Mouse (Mus musculus) ZHBTc4 (cell line): ENCODE results near the gene Gbp2b.
"Not testable (repeated sequence)": the region's sequence is repeated elsewhere in the genome, so short reads cannot be mapped to it uniquely, and the experiment has no call there.

Source experiments
- DNase-seq: peaks from one replicate; pipeline ENCODE4 v3.0.0-alpha.2; 2011; ENCODE audit warnings: low read depth, low spot score

Gene Gbp2b

DNA sequence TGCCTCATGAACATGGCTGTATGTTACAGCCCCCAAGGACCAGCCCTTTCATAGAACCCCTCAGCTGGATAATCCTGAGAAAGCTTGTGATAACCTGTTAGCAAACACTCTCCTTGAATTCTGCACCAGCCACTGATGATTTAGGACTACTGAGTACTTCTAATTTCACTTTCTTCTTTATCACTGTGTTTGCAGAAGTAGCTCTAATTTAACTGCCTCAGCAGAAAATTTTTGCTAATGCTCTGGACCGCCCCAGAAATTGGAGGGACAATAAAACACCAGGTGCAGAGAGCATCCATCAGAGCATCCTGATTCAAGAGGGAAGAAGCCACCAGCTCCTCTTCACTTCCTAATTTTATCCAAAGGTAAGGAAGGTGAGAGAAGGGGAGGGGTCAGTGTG, at the start of gene Gbp2b:
Gene Gbp2b (plus strand): TSS at position 301 of the 400 bp plus-strand sequence.
- DNase-seq, result no peak

DNA sequence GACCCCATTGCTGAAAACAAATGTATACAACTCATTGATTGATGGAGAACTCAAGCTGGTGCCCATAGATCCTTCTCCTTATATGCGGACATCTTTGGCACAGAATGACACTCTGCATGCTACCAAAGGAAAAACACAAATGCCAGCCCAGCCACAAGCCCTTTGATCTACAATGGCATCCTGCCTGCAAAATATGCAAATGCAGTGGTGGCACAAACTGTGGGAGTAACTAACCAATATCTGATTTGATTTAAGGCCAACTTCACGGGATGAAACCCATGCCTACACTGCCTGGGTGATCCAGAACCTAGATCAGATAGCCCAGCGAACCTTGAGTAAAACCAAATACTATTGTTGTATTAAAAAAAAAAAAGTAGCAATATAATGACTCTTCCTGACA, 48.0 kb upstream of the Gbp2b start:
- no peak for DNase-seq

DNA sequence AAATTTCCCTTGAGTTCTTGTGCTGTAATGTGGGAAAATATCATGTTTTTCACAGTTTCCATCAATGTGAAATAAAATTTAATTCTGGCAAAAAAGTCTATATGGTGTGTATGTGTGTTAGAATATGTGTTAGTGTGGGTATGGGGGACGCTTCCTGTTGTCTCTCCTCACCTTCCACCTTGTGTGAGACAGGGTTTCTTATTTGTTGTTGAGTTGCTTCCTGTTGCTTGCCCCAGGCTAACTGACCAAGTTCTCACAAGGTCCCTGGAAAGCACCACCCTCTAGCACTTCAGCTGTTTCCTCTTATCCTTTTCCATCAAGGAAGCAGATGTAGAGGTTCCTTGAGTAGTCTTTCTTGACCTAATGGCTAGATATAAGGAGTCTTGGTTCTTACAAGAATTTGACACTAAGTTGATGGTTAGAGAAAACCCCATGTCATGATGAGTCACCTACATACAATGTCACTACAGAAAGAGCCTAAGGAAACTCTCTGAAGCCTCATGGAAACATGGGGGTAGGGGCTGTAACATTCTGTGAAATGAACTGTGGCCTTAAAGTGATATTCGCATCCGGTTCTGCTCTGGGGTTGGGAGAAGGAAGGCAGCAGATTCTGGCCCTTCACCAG, 44.5 kb upstream of the Gbp2b start:
- DNase-seq, result no peak

DNA sequence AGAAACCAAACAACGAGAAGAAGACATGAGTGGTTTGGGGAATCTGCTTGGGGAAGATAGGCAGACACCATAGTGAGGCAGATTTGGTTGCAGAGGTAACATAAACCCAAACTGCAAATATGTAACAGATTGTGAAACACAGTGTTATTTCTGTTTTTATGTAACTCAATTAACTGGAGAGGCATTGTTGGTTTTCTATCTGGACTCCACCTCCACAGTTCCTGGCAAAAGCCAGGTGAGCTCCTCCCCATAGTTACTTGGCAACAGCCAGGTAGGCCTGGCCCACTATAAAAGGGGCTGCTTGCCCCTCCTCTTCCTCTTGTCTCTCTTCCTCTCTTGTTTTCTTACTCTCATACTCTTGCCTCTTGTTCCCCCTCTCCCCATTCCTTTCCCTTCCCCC, 40.0 kb upstream of the Gbp2b start:
- no peak for DNase-seq

DNA sequence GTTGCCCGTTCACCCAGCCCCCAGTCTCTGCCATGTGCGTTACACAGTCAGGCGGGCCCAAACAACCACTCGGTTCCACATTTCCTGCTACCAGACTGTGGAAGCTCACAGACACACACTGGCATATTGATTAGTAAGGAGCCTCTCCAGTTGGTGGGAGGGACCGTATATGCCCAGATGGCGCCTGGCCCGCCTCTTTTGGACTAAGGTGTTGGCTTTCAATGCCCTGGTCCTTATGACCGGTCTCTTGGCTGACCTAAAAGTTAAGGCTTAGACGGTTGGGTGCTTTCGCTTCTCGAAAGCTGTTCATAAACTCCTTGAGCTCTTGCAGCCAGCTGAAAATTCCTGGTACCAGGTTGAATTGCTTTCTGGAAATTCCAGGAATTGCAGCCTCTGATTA, 39.0 kb upstream of the Gbp2b start:
- peak; percentile 9 for DNase-seq

GRCm38 (mm10) chr3:142559632-142560228, 34.9 kb upstream of the Gbp2b start, which contains the start of gene Gbp3:
TSS of gene Gbp3 (plus strand) at chr3:142560026.
- no peak for DNase-seq

DNA sequence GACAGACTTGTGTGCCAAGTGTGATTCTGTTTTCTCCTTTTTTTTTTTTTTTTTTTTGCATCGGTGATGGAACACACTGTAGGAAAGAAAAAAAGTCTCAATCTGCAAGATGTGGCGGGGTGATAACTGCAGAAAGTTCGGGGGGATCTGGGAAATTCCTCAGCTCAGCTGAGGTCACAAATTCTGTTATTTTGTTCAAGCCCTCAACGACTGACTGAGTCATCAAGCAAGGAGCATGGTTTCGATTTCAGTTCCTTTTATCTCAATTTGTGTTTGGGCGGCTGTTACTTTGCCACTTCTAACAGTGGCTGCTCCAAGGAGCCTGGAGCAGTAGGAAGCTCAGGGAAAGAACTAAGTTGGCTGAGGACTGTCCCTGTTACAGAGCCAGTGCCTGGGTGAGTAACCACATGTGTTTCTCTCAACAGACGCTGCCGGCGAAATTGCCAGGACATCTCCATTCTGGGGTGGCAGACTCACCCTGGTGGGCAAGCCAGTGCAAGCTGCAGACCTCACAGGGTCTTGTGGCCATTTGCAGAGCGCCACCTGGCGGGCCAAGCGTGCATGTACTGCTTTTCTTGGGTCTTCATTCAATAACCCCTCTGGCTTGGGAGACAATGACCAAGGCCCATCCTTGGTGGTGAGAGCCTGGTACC, 34.2 kb upstream of the Gbp2b start:
- DNase-seq, result peak; percentile 89

DNA sequence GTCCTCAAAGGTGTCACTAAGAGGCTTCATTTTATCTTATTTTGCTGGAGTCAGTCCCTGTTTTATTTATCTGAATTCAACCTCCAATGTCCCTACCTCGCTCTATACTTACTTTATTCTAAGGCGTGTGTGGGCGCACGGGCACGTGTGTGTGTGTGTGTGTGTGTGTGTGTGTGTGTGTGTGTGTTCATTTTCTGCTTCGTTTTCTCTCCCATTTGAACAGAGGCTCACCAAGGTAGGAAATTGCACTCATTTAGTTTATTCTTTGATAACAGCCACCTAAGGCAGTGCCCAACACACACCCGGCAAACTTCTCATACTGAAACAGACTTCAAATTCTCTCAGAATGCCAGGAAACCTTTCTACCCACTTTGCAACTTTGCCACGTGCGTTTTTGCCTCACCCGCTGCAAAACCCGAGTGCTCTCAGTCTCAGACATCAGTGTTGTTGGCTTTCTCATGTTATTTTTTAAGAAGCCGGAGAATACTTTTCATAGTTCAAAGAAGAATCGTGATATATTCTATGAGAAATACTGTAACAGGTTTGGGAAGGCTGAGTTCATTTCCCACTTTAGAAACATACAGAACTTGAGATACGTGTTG, 33.5 kb upstream of the Gbp2b start:
- no peak for DNase-seq

DNA sequence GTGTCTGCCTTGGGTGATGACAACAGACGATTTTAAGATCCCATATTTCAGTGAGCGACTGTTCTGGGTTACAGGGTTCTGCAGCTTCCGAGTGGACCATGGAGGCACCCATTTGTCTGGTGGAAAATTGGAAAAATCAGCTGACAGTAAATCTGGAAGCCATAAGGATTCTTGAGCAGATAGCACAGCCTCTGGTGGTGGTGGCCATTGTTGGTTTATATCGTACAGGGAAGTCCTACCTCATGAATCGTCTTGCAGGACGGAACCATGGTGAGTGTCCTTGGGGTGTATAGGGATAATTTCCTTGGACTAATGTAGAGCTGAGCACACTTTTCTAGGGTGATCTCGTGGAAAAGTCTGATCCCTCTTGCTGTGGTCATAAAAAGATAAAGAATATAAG, 33.0 kb upstream of the Gbp2b start:
- no peak for DNase-seq

- not testable (repeated sequence) for DNase-seq
These were observed 27.2 kb upstream of the Gbp2b start for GRCm38 (mm10) chr3:142567490-142567889.

DNA sequence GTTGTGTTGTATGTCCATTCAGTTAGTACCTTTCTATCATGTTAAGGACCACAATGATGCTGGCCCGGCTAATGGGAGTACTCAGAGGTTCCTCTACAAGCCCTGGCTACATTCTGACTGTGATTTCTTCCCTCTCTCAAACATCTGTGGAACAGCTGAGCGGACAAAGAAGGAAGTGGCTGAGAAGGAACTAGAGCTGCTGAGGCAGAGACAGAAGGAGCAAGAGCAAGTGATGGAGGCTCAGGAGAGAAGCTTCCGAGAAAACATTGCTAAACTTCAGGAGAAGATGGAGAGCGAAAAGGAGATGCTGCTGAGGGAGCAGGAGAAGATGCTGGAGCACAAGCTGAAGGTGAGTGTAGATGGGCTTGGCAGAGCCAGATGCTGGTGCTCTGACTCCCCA, 23.9 kb upstream of the Gbp2b start:
- DNase-seq, result no peak

- DNase-seq, result no peak
These were observed 17.5 kb upstream of the Gbp2b start for GRCm38 (mm10) chr3:142577108-142577507.

DNA sequence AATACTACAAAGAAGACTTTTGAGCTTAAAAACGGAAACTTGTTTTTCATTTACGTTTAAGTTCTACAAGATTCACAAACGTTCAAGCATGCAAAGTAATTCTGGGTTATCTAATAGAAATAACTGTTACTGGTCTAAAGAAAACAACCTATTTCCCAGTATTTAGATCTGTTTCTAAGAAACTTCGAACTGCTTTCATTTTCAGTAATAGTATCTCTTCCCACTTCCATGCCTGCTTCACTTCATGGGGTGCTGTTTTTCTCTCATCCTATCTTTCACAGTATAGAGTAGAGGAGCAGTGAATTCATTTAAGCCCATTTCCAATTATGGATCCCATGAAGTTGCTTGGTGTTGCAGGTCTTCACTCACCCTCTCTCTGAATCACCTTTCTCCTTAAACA, 16.3 kb upstream of the Gbp2b start:
- no peak for DNase-seq

GRCm38 (mm10) chr3:142583067-142583466, 11.6 kb upstream of the Gbp2b start:
- DNase-seq, result no peak

DNA sequence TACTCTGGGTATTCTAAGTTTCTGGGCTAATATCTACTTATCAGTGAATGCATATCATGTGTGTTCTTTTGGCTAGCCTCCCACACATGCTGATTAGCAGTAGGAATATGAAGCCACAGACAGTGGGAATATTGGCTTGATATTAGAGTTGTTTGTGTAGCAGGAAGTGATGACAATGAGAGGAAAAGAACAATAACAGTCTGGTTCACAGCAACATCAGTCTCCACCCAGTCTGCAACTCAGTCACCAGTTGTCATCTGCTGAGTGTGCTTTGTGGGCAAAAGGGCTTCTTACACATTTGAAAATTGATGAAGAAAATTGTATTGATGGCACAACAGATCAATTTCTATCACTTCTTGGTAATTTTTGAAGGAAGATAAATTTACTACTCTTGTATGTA, 7.3 kb upstream of the Gbp2b start:
- DNase-seq, result no peak

DNA sequence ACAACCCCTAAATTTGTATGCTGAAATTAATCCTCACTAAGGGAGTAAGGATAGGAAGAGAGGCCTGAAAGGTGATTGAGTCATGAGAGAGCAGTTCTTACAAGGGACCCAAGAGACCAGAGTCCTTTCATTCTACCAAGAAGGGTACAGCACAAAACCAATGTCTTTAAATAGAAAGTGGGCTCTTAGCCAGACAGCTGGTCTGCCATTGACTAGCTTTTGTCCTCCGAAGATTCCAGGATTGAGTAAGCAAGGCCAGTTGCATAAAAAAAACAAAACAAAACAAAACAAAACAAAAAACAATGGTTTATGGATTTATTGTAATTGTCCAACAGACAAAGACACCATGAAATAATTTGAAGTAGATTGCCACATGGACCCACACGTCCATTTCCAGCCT, 5.8 kb upstream of the Gbp2b start:
- DNase-seq, result no peak

DNA sequence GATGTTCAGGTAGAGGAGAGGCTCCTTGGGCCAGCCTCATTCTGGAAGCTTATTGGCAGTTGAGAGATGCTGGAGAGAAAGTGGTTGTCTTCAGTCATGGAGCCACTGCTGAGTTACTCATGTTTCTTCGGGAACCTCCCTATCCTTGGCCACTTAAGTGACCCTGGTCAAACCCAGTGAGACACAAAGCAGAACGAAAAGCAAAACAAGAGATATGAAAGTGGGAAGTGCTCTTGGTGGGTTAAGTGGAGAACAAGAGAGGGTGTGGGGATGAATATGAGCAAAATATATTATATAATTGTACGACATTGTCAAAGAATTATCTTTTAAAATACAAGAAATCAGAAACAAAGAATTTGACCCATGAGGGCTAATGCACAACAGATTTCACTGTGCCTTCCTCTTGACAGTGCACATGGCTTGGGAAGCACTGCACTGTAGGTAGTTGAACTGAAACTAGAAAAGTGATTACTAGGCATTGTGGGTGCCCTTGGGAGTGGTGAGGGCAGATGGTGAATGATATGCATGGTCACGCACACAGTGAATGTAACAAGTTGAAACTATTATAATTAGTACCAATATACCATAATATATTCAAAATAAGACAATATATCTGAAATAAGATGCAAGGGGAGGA, 4.1 kb upstream of the Gbp2b start:
- DNase-seq, result no peak

DNA sequence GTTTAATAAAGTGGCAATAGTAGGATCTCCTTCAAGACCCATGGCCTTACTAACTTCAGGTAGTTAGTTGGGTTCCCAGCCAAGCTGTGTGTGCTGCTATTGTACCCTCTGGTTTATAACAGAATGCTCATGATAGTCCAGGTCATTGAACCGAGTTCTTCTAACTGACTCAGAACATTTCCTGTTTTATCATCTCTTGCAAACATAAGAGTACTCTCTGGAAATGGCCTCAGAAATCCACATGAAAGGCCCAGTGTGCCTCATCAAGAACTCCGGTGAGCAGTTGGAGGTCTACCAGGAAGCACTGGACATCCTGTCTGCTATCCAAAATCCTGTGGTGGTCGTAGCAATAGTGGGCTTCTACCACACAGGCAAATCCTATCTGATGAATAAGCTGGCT, 3.3 kb downstream of the Gbp2b start:
- no peak for DNase-seq

DNA sequence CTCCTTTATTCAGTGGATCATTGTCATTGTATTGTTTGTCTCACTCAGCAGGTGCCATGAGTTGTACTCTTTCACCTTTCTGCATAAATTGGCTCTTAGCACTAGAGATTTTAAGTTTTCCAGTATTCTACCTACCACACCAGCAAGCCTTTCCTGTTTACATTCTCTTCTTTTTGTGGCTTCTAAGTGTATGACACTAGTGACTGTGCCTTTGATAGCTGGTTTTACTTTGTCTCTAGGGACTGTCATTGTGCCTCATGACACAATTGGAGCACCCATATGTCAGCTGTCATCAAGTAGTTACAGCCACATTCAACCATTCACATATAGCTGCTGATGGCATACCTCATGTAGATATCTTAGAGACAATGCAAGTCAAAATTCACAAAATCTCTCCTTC, 7.0 kb downstream of the Gbp2b start:
- no peak for DNase-seq

DNA sequence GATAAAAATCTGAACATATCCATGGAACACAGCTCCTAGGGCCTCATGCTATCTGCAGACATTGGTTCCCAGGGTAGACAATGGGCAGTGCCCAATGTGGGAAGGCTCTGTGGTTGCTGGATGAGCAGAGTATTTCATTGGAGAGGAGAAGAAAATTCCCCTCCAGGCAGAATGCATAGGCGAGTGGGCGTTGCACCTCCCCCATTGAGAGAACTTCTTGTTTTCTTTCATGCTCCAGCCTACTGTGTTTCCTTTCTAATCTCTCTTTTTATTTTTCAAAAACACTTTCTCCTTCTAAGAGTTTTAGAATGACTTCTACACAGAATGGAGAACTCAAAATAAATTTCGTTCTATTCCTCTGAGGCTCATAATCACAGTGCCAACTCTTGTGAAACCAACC, 24.0 kb downstream of the Gbp2b start:
- DNase-seq, result no peak

- DNase-seq, result no peak
These were observed 25.0 kb downstream of the Gbp2b start for GRCm38 (mm10) chr3:142619606-142620005.
